Mouse (Mus musculus): ENCODE data around the gene Fbxw8. TPM values are rescaled to one million over a fixed set of nuclear protein-coding genes. Genes with fewer than 3 reads are reported as not detected.

Fbxw8 gene
- polyA plus RNA-seq, 1 experiment from 2014 or later, result 14.0 TPM

DNA sequence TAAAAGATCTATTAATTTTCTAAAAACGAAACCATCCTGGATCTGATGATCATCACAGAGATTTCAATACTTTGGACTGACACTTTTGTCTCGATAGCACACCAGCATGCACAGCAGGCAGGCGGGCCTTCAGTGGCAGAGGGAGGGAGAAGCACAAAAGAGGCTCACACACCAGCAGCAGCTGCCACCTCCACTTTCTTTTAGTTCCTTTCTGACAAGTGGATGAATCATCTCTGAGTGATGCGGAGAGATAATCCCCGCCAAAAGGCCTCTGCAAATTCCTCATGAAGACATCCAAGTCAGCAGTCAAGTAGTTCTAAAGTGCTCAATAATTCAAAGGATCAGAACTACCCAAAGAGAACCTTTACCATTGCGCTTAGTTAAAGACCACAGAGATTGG lies 75.9 kb downstream of the Fbxw8 start:
- ATAC-seq (ENCODE audit: low FRiP score, low TSS enrichment), result no peak
- DNase-seq (ENCODE audit: low spot score), result no peak
- WGBS, result 60% methylated on average over 6 of the region's 6 CpGs
- H3K4me2 ChIP-seq (replicated peaks; ENCODE audit: low read depth), result no peak overlapping the region
- no peak for TF ChIP-seq CTCF (IDR thresholded peaks at IDR 0.05; ENCODE audit: low read depth)
- TF ChIP-seq EP300 (optimal IDR thresholded peaks at IDR 0.05), result no peak
- no peak overlapping the region for H3K9ac ChIP-seq (ENCODE audit: low read length)
- peaks cover 4% of the 10 kb centered on the region; the same call in 1 of the 2 replicates for H3K36me3 ChIP-seq (ENCODE audit: control insufficient read depth, insufficient read depth, low read length)
- no peaks in the 10 kb centered on the region for H3K27me3 ChIP-seq (ENCODE audit: control insufficient read depth, insufficient read depth, low read length)
- 0 out of 2 replicates have a peak, but pooled peaks cover 2% of the 10 kb centered on the region for H3K4me1 ChIP-seq (replicated peaks; ENCODE audit: control insufficient read depth, insufficient read depth)
- no peaks in the 10 kb centered on the region for H3K9me3 ChIP-seq (ENCODE audit: control insufficient read depth, low read length)
- no peak overlapping the region for H3K27ac ChIP-seq (replicated peaks)
- H3K4me3 ChIP-seq (ENCODE audit: low read depth, low read length), result no peak overlapping the region

DNA sequence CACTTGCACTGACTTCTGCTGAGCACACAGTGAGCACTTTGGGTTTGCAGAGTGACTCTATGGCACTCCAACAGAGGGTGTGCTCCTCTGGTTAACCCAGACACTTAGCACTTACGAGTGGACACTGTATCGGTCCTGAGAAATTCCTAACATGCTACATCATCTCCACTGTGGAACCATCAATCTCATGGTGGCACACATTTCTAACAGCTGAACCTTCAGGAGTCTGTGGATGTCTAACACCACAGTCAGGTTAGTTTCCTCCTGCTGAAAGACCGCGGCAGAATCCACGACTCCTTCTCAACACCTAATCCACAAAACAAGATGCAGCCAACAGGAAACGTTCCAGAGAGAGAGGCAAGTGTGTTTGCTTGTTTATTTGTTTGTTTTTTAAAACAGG lies 76.7 kb downstream of the Fbxw8 start:
- no peaks in the 10 kb centered on the region for H3K27me3 ChIP-seq (ENCODE audit: control insufficient read depth, insufficient read depth, low read length)
- no peaks in the 10 kb centered on the region for H3K9me3 ChIP-seq (ENCODE audit: control insufficient read depth, low read length)
- no peak overlapping the region for H3K4me3 ChIP-seq (ENCODE audit: low read depth, low read length)
- H3K4me2 ChIP-seq (replicated peaks; ENCODE audit: low read depth), result no peak overlapping the region
- DNase-seq (ENCODE audit: low spot score) (no peak), ATAC-seq (ENCODE audit: low FRiP score, low TSS enrichment) (no peak)
- no peaks in the 10 kb centered on the region for H3K4me1 ChIP-seq (replicated peaks; ENCODE audit: control insufficient read depth, insufficient read depth)
- H3K9ac ChIP-seq (ENCODE audit: low read length), result no peak overlapping the region
- no peak overlapping the region for H3K27ac ChIP-seq (replicated peaks)
- TF ChIP-seq CTCF (IDR thresholded peaks at IDR 0.05; ENCODE audit: low read depth) (no peak), EP300 (optimal IDR thresholded peaks at IDR 0.05) (no peak)
- H3K36me3 ChIP-seq (ENCODE audit: control insufficient read depth, insufficient read depth, low read length), result peaks cover 10% of the 10 kb centered on the region; the same call in 1 of the 2 replicates
- 84% methylated on average over 6 of the region's 6 CpGs for WGBS

DNA sequence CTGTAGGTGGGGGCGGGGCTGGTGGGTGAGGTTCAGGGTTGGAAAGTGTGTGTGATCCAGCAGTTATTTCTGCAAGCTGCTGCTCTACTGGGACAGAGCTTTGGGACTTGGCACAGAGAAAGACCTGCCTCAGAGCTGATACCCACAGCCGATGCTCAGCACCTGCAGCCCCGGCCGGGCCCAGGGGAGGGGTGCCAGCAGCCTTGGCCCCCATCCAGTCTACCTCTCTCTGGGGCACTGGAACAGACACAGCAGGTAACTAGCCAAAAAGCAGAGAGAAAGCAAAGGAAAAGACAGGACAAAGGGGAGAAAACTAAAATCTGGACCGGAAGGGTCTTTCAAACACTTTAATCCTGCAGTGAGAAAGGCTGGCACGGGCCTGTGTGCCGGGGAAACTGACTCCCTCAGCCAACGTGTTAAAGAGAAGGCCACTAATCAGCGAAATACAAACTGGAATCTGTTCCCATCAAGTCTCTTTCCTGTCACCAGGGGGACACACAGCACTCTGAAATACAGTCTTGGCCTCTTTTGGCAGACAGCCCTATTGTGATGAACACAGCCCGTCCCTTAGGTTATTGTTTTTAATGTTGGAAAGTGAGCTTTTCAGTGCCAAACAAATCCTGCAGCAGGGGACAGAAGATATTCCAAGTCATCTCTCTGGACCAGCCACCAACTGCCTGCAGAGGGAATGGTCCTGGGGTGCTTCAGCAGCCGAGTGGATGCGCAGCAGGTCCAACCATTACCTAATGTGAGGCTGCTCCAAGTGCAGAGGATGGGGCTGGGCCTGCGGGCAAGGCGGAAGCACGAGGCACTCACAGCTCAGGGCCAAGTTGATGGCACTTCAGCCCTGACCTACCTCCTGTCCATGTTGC lies 78.3 kb downstream of the Fbxw8 start:
- TF ChIP-seq CTCF (IDR thresholded peaks at IDR 0.05; ENCODE audit: low read depth) (peak; percentile 42; the same call in 1 of the 2 replicates), EP300 (optimal IDR thresholded peaks at IDR 0.05) (no peak)
- no peak overlapping the region for H3K27ac ChIP-seq (replicated peaks)

DNA sequence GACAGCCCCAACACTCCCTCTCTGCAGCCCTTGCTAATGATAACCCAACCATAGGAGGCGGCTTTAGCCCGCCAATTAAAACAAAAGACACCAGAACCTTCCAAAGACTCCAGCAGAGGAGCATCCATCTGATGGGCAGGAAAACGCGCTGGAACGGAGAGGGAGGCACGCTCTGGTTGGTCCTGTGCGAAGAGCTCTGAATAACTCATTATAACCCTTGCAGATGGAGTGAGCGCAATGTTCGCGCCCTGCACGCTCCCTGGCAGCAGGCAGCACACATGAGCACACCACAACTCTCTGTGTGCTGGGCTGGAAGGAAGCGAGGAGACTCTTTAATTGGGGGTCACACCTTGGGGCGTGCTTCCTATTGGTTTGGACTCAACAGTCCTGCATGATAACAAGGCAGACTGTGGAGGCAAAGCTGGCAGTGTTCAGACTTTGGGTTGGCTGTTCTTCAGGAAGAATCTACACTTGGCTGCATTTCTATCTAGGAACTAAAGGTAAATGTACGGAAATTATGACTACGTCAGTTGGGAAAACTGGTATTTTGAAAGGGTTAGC lies 82.0 kb downstream of the Fbxw8 start:
- Histone ChIP-seq H3K4me3 (ENCODE audit: low read depth, low read length) (no peak overlapping the region), H3K36me3 (ENCODE audit: control insufficient read depth, insufficient read depth, low read length) (peaks cover 8% of the 10 kb centered on the region)

More for the DNA sequence above, 78.3 kb downstream of the Fbxw8 start:
- Histone ChIP-seq H3K9ac (ENCODE audit: low read length) (no peak overlapping the region), H3K4me1 (replicated peaks; ENCODE audit: control insufficient read depth, insufficient read depth) (no peaks in the 10 kb centered on the region), H3K4me2 (replicated peaks; ENCODE audit: low read depth) (no peak overlapping the region), H3K27me3 (ENCODE audit: control insufficient read depth, insufficient read depth, low read length) (no peaks in the 10 kb centered on the region), H3K4me3 (ENCODE audit: low read depth, low read length) (no peak overlapping the region), H3K9me3 (ENCODE audit: control insufficient read depth, low read length) (no peaks in the 10 kb centered on the region), H3K36me3 (ENCODE audit: control insufficient read depth, insufficient read depth, low read length) (peaks cover 10% of the 10 kb centered on the region; the same call in 1 of the 2 replicates)
- DNase-seq (ENCODE audit: low spot score) (no peak), ATAC-seq (ENCODE audit: low FRiP score, low TSS enrichment) (no peak)
- WGBS, result 81% methylated on average over 15 of the region's 15 CpGs

DNA sequence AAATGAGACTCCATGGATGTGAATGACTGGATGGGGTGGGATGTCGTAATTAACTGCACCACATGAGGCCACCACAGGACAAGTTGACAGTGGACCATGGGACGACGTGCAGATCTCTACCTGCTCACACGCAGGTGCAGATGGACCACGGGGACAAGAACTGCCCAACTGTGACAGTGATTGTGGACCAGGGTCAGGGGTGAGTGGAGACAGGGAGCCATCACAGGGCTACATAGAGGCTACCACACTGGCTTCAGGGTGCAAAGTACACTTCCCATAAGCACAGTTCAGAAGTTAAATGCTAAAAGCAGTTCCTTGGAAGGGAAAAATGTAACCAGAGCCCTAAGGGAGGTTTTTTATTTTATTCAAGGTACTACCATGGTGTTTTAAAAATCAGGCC lies 83.5 kb downstream of the Fbxw8 start:
- H3K4me1 ChIP-seq (replicated peaks; ENCODE audit: control insufficient read depth, insufficient read depth), result no peaks in the 10 kb centered on the region

More for the DNA sequence above, 82.0 kb downstream of the Fbxw8 start:
- Histone ChIP-seq H3K27ac (replicated peaks) (no peak overlapping the region), H3K9ac (ENCODE audit: low read length) (no peak overlapping the region), H3K27me3 (ENCODE audit: control insufficient read depth, insufficient read depth, low read length) (no peaks in the 10 kb centered on the region), H3K9me3 (ENCODE audit: control insufficient read depth, low read length) (no peaks in the 10 kb centered on the region), H3K4me2 (replicated peaks; ENCODE audit: low read depth) (no peak overlapping the region), H3K4me1 (replicated peaks; ENCODE audit: control insufficient read depth, insufficient read depth) (no peaks in the 10 kb centered on the region)
- no peak for ATAC-seq (ENCODE audit: low FRiP score, low TSS enrichment)
- TF ChIP-seq CTCF (IDR thresholded peaks at IDR 0.05; ENCODE audit: low read depth), result no peak
- no peak for TF ChIP-seq EP300 (optimal IDR thresholded peaks at IDR 0.05)
- WGBS, result 91% methylated on average over 15 of the region's 15 CpGs
- DNase-seq (ENCODE audit: low spot score), result no peak

DNA sequence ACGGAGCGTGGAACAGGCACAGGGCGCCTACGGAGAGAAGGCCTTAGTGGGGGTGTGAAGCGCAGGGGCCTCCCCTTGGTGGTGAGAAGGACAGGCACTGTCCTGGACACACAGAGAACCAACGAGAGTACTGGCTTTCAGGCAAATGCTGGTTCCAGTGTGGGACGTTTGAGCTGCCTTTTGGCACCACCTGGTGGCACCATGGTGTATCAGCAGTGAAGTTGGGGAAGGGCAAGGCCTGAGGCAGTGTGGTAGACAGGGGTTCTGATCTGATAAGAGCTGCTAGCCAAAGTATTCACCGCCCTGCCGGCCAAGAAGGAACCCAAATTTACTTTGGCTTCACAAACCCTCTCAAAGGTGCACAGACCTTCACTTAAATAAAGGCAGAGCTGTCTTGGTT lies 85.9 kb downstream of the Fbxw8 start:
- ATAC-seq (ENCODE audit: low FRiP score, low TSS enrichment), result peak; percentile 28
- 42% methylated on average over 9 of the region's 9 CpGs for WGBS
- H3K9me3 ChIP-seq (ENCODE audit: control insufficient read depth, low read length), result no peaks in the 10 kb centered on the region
- H3K4me3 ChIP-seq (ENCODE audit: low read depth, low read length), result no peak overlapping the region
- H3K27me3 ChIP-seq (ENCODE audit: control insufficient read depth, insufficient read depth, low read length), result no peaks in the 10 kb centered on the region
- H3K4me2 ChIP-seq (replicated peaks; ENCODE audit: low read depth), result no peak overlapping the region
- H3K4me1 ChIP-seq (replicated peaks; ENCODE audit: control insufficient read depth, insufficient read depth), result no peaks in the 10 kb centered on the region
- H3K27ac ChIP-seq (replicated peaks), result no peak overlapping the region
- TF ChIP-seq EP300 (optimal IDR thresholded peaks at IDR 0.05), result no peak
- TF ChIP-seq CTCF (IDR thresholded peaks at IDR 0.05; ENCODE audit: low read depth), result peak; percentile 95
- peak; percentile 80 for DNase-seq (ENCODE audit: low spot score)
- H3K36me3 ChIP-seq (ENCODE audit: control insufficient read depth, insufficient read depth, low read length), result peaks cover 14% of the 10 kb centered on the region
- no peak overlapping the region for H3K9ac ChIP-seq (ENCODE audit: low read length)

More for the DNA sequence above, 83.5 kb downstream of the Fbxw8 start:
- TF ChIP-seq EP300 (optimal IDR thresholded peaks at IDR 0.05), result no peak
- TF ChIP-seq CTCF (IDR thresholded peaks at IDR 0.05; ENCODE audit: low read depth), result no peak
- Histone ChIP-seq H3K4me2 (replicated peaks; ENCODE audit: low read depth) (no peak overlapping the region), H3K4me3 (ENCODE audit: low read depth, low read length) (no peak overlapping the region), H3K36me3 (ENCODE audit: control insufficient read depth, insufficient read depth, low read length) (peaks cover 14% of the 10 kb centered on the region), H3K9me3 (ENCODE audit: control insufficient read depth, low read length) (no peaks in the 10 kb centered on the region), H3K9ac (ENCODE audit: low read length) (no peak overlapping the region), H3K27me3 (ENCODE audit: control insufficient read depth, insufficient read depth, low read length) (no peaks in the 10 kb centered on the region), H3K27ac (replicated peaks) (no peak overlapping the region)
- 87% methylated on average over 5 of the region's 5 CpGs for WGBS
- DNase-seq (ENCODE audit: low spot score) (no peak), ATAC-seq (ENCODE audit: low FRiP score, low TSS enrichment) (no peak)

All from stomach, postnatal 0 days (tissue).